Mouse (Mus musculus): ENCODE results near the gene Rtkn.
A peak's percentile ranks its signal among the peaks of the same experiment; 100 is the strongest.

The Rtkn gene

DNA sequence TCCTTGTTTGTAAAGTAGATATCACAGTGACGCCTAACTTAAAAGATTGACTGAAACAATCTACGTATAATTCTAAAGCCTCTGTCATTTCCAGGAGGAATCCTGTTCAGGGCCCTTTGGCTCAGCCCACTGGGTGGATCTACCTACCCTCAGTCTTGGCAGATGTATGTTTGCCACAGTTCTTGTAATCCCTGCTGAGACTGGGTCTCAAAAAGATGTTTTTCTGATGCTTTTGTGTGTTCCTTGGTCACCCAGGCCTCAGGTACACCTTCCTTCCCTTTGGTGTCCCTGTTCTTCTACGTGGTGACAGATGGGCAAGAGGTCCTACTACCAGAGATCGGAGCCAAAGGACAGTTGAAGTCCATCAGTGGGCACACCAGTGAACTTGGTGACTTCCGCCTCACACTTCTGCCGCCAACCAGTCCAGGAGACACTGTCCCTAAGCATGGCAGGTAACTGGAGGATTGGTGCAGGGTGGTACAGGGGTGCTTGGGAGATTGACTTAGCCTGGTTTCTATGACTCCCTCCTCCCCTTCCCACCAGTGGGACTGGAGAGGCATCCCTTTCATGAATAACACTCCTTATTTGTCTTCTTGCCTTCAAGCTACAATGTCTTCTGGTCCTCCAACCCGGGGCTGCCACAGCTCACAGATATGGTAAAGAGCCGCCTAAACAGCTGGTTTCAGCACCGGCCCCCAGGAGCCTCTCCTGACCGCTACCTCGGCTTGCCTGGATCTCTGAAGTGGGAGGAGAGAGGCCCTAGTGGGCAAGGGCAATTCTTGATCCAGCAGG is 18.7 kb upstream of the Rtkn start:
- DNase-seq (ENCODE audit: low spot score) = no peak

DNA sequence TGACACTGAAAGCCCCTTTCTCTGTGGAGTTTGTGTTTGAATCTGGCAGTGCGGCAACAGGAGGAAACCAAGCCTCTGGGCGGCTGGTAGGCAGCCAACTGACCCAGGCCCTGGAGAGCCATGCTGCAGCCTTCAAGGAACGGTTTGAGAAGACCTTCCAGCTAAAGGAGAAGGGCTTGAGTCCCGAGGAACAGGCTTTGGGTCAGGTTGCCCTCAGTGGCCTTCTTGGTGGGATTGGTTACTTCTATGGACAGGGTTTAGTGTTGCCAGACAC is 18.2 kb upstream of the Rtkn start:
- no peak for DNase-seq (ENCODE audit: low spot score)

DNA sequence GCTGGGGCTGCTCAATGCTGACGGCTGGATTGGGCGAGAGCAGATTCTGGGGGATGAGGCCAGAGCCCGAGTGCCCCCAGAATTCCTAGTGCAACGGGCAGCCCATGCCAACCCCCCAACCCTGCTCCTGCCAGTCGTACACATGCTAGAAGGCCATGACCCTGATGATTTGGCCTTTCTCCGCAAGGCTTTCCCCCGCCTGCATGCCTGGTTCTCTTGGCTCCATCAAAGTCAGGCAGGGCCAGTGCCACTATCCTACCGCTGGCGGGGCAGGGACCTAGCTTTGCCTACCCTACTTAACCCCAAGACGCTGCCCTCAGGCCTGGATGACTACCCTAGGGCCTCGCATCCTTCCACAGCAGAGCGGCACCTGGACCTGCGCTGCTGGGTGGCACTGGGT is 17.6 kb upstream of the Rtkn start:
- DNase-seq (ENCODE audit: low spot score) = peak; percentile 12

- no peak for DNase-seq (ENCODE audit: low spot score)
Observed at GRCm38 (mm10) chr6:83118369-83118768, 16.9 kb upstream of the Rtkn start.

DNA sequence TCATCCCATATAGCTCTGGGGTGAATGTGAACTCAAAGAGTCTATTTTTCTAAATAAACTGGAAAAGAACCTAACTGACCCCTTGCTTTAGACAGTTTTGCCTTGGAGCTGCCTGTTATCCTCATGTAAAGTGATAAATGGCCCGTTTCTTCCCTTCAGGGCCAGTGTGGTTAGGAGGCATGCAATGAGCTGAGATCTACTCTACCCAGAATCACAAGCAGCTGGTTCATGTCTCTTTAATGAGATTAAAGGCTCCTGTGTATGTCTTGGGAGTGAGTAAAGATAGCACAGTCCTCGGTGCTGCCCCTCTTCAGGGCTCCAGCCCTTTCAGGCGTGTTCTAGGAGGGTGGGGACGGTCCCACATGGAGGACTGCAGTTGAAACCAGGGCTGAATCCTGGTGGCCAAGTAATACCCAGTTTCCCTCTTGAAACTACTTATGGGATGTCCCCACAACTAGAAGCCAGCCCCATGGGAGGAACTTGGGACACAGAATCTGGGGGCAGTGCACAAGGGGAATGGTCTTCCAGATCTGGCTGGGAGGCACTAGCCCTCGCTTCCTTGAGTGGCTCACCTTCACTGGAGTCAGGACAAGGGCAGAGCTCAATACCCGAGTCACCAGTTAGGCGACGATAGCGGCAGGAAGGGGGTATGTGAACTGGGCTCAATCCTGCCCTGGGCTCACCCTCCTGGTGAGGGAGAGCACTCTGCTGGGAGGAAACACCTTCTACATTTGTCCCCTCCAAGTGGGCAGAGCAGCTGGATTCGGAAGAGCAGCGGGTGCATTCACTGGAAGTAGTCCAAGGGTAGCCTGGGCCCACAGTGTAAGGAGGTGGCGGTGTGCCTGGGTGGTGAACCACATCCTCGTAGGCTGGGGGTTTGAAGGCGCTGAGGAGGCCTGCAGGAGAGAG is 16.2 kb upstream of the Rtkn start:
- DNase-seq (ENCODE audit: low spot score) = no peak

GRCm38 (mm10) chr6:83119734-83120051 is 15.6 kb upstream of the Rtkn start:
- no peak for DNase-seq (ENCODE audit: low spot score)

DNA sequence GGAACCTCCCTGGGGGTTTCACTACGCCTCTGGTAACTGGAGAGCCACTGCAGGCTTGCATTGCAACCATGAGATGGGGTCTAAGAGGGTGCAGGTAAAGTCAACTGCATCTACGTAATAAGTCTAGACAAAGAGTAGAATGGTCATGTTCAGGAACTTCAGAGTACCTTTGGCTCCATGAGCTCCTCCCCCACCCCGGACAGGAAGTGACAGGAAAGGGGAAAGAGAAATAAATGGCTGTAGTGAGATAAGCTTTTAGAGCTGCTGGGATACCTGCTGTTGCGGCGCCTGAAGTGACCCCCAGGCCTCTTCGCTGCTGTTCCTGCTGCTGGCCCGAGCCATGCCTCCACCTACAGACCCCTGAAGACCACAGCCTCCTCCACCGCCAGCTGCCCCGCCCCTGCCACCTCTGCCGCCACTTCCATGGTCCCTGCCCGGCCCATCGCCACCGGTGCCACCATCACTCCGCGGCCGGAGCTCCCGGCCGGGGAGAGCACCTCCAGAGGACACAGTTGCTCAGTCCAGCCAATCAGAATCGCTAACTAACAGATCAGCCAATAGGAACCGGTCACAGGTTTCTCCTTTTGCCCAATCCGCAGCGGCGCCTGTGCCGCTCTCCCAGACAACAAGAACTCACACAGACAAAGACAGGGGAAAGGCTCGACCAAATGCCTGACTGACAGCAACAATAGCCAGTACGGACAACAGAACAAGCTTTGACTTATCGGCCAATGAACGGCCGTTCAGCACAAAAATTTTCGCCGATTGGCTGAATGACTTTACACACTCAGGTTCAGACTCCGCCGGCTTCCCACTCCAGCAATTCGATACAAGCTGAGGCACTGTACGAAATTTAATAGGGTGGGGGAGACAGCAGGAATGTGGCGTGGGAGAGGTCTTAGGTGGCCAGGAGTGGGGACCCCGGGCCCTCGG is 14.1 kb upstream of the Rtkn start, which contains the start of gene Wbp1:
Wbp1 (minus strand) TSS at position 630 of the 933 bp plus-strand sequence.
- DNase-seq (ENCODE audit: low spot score) = peak; percentile 97

- DNase-seq (ENCODE audit: low spot score) = no peak
Observed at GRCm38 (mm10) chr6:83121863-83122710, 13.2 kb upstream of the Rtkn start.

DNA sequence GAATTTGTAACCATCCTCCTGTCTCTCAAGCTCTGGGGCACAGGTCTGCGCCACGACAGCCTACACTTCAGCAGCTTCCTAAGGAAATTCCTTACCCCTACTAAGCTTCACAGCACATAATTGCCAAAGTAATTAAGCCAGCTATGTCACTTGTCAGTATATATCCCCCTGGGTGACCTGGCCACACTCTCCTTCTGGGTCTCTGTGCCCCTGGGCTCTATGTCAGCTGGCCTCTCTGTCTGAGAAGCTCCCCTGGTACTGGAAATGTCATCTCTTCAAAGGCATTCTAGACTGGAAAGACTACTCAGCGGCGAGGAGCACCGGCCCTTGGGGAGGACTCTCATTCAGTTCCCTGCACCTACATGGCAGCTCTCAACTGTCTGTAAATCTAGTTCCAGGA is 12.3 kb upstream of the Rtkn start:
- no peak for DNase-seq (ENCODE audit: low spot score)

DNA sequence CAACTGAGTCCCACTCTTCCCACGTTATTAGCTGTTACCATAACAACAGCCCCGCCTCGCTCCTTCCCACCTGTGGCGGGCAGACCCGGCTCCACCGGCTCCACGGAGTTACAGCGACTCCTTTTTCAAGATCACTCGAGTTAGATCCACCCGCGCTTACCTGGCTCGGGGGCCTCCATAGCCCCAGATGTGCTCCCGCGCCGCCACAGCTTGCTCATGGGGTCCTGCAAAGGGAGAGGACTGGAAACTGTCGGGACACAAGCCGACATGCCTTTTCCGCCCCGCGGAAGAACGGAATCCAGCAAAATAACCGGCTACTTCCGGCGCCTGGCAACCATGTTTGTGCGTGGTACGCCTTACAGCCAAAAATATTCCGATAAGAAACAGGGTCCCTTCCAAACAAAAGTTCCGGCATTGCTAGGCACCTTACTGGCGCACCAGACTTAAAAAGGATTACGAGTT is 10.4 kb upstream of the Rtkn start:
- DNase-seq (ENCODE audit: low spot score) = peak; percentile 90

GRCm38 (mm10) chr6:83125331-83125730 is 9.9 kb upstream of the Rtkn start, which contains the start of gene Ino80b:
Gene Ino80b, minus strand, starts transcription at chr6:83125431.
- no peak for DNase-seq (ENCODE audit: low spot score)

GRCm38 (mm10) chr6:83127419-83127818 is 7.8 kb upstream of the Rtkn start:
- no peak for DNase-seq (ENCODE audit: low spot score)

GRCm38 (mm10) chr6:83131469-83132034 is 3.7 kb upstream of the Rtkn start:
- DNase-seq (ENCODE audit: low spot score) = no peak

- DNase-seq (ENCODE audit: low spot score) = no peak
Observed at GRCm38 (mm10) chr6:83132176-83132919, 2.9 kb upstream of the Rtkn start.

DNA sequence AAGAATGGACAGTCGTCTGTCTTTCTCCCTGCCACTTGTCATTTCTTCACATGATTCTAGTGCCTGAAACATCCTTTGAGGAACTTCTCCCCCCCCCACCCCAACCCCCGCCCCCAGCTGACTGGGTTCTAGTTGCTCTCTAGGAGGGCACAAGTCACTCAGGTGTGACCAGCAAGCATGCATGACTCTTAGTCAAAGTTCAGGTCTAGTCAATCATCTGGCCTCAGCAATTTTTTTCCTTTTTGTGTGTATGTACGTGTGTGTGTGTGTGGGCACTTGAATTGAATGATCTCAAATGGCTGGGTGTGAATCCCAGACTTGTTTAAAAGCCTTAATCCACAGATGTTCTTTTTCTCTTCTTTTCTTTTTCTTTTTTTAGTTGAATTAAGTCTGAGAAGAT is 1.0 kb upstream of the Rtkn start:
- DNase-seq (ENCODE audit: low spot score) = no peak

GRCm38 (mm10) chr6:83135571-83136161 is 403 bp downstream of the Rtkn start:
- DNase-seq (ENCODE audit: low spot score) = no peak

GRCm38 (mm10) chr6:83136291-83136880 is 1.1 kb downstream of the Rtkn start:
- DNase-seq (ENCODE audit: low spot score) = no peak

DNA sequence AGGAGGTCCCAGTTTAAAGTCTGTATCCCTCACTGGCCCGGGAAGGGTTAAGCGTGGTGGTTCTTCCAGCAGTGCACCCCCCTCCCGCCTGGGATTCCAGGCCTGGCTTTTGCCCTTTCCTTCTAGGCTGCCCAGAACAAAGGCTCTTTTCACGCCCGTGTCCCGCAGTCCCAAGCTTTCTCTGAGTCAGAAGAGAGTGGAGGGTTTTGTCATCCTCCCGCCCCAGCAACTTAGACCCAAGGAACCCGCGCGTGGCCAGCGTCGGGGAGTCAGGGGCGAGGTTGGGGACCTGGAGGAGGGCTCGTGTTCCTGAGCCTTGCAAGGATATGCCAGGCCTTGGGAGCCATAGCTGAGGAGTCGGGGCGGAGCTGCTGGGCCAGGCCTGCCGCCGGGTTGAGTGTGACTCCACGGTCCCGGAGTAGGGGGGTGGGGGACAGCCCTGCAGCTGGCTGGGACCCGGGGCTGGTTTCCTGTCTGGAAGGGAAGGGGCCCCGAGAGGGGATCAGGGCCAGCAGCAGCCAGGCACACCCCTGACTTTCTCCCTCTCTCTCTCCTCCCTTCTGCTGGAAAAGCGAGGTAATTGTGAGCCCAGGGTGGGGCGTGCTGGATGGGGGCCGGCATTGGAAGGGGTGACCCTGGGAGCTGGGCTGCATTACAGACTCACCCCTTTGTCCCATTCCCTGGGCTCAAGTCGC is 1.8 kb downstream of the Rtkn start:
- DNase-seq (ENCODE audit: low spot score) = peak; percentile 59

DNA sequence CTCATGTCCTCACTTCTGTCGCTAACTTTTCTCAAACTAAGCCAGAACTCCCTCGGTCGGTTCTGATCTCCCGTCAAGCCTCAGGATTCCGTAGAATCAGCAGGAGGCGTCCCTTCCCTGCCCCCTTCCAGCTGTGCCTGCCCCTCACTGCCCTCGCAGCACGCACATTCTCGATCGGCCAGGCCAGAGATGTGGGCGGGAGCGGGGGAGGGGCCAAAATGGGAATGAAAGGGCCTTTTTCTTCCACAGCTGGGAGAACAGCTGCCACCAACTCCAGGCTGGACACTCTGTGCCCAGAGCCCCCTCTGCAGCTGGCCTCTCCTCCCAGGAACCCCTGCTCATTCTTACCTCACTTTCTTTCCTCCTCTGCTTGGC is 2.3 kb downstream of the Rtkn start:
- DNase-seq (ENCODE audit: low spot score) = peak; percentile 84

Data from testis, postnatal 14 days (tissue).